Mouse (Mus musculus) cerebral cortex, adult 2 months (tissue): ENCODE results near the gene Cfap61.

Experiments used
- WGBS: fragments of 180-500 bp; shearing (Covaris S2); methylation state at CpG from one replicate; pipeline ENCODE4 v1.1.7; 2018; 5-methylcytosine and 5-hydroxymethylcytosine counted together

The Cfap61 gene

DNA sequence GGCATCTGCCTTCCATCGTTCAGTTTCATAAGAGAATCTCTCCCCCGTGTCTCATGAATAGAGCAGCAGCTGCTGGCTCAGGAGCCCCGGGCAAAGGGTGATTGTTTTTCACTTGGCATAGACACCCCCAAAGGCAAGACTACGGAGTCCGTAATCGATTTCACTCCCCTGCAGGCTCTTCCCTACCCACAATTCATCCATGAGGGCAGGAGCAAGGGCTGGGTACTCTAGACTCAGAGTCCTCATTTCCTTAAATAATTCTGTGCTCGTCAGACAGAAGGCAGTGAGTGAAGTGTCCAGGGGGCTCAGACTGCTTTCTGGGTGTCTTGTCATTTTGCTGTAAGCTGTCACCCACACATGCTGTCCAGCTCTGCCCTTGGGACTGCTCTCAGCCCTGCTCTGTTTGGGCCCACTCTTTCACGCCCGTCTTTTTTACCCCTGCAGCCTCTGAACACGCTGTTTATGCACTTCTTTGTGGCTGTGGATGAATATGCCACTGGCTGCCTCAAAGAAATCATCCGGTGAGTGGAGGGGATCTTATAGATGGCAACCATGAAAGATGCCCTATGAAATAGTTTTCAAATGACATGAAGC lies 15.0 kb downstream of the Cfap61 start:
- 45% methylated on average over 11 of the region's 11 CpGs for WGBS

DNA sequence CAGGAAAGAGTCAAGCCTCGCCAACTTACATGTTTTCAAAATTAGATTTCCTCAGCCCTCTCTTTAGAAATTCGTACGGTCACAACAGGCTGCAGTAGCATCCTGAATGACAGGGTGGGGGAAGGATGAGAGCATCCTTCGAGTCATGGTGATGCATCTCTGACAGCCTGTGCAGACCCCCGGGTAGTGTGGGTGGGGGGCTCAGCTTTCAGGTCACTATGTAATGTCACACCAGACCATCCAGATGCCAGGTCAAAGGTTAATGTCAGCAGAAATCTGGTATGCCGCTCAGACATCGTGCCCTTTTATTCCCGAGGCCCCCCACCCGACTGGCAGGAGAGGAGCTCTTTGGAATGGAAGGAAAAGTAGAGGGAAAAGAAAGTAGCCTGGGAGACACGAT lies 15.7 kb downstream of the Cfap61 start:
- 63% methylated on average over 10 of the region's 10 CpGs for WGBS

DNA sequence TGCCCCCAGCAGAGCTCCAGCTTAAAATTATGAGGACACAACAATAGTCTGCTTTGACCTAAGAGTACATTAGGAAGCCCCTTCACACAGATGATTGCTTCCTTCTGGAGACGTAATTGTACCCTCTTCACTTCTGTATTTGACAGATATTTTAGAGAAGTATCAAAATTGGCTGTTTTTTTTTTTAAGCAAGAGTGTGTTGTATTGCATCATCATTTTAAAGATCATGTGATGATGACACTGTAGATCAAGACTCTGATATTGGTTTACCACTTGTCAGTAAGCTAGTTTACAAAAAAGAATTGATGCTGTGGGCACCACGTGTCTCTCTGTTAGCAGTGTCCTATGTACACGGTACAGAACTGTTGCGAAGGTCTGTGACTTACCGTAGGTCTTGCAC lies 18.1 kb downstream of the Cfap61 start:
- WGBS: 89% methylated on average over 5 of the region's 5 CpGs

DNA sequence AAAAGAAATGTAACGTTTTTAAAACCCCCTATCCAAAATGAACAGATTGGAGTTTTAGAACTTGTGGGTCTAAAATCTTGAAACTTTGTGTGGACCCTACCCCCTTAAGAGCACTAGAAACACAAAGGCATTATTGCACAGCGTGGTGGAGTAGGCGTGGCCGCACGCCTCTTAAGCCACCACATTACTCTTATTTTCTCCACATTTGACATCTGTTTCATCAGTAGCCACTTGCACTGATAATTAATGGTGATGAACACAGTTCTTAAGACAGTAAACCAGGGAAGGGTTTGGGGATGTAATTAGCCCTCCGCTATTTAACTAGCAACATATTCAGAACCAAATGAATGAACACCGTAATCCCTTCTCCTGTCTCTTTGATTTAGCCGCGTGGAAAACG lies 21.3 kb downstream of the Cfap61 start:
- WGBS: 47% methylated on average over 10 of the region's 10 CpGs

DNA sequence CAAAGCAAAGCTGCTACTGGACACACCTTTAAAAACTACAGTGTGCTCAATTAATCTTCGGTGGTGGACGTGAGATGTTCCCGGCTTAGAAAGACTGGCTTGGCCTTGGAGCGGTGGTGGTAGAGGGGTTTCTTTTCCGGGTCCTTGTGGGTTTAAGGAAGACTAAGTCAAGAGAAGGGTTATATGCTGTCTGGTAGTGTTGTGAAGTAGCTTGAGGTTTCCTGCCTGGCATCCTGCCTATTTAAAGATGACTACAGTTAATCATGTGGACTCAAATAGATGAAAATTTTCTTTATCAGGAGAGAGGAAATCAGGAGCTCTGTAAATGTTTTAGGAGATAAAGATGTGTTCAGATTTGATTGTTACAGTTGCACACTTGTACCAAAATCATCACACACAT lies 21.7 kb downstream of the Cfap61 start:
- WGBS: 51% methylated on average over 5 of the region's 5 CpGs

DNA sequence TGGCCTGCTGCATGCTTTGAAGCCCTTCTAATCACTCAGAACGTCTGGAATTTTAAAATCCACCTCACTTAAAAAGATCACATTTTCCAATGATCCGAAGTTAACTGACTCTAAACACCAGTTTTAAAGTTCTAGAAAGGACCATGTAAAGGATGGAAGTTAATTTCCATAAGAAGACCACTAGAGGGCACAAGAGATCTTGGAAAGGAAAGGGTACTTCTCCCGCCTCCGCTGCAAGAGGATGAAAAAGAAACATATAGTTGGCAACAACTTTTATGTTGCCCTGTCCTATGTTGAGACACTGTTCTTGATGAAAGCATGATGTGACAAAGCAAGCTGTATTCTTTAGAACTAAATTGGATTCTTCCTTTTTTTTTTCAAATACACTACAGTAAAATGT lies 22.9 kb downstream of the Cfap61 start:
- WGBS: 5% methylated on average over 4 of the region's 4 CpGs

DNA sequence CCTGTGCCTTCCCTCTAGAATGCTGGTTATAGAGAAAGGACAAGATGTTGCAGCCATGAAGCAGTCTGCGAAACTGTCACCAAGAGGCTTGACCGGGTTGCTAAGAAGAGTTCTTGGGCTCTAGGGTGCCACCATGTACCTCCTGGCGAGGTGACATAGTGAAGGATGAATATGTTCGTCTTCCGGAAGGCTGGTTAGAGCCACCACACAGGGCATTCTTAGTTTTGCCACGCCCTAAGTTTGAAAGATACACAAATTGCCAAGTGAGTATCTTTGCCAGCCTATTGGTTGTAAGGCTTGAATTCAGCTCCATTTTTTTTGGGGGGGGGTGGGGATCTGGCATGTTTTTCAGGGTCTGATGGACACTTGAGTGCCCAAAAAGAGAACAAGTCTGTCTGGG lies 23.5 kb downstream of the Cfap61 start:
- WGBS: 72% methylated on average over 6 of the region's 6 CpGs

DNA sequence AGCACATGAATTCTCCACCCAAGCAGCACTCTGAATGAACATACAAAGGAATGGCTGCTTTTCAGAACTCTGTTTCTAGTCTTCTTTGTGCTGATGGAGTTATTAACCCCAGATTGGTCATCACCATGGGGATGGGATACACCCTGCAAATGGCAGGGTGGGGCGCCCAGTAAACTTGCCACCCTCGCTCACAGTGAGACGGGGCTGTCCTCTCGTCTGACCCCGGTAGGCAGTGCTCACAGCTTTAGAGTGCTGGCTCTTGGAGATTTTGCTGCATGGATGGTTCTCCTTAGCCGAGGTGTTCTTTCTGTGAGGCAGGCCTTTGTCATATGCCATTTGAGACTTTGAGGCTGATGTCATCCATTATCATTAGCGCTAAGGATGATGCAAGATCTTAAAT lies 24.0 kb downstream of the Cfap61 start:
- WGBS: 74% methylated on average over 7 of the region's 7 CpGs

DNA sequence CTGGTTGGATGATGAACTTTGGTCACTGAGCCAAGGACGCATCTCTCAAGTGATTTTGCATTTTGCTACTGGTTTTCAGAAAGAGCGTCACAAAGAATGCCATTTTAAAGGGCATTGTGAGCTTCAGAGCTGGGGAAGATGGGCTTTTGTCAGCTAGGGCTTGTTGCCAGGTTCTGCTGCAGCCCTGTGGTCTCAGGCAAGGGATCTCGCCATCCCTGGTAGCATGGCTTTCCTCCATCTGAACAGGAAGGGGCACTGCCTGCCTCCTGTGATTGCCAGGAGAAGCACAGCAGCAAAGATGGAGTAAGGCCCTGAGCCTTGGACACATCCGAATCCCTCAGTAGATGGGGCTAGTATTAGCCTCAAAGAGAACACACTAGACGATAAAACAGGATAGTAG lies 27.3 kb downstream of the Cfap61 start:
- 81% methylated on average over 5 of the region's 5 CpGs for WGBS

DNA sequence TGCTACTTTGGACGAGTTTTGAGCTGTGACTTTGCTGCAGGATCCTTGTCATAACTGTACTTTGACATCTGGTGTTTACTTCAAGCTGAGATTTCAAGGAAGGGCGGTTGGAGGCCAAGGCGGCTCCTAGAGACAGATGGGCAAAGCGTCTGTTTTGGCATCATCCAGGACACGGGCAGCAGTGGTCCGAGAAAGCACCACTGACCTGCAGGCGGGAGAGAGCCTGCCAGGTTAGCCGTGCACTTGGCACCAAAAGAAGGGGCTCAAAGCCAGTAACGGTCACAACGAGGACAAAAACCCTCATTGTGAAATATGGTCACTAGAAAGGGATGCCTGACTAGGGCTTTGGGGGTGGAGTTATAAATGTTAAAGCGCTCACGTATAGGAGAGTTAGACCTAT lies 36.2 kb downstream of the Cfap61 start:
- 59% methylated on average over 12 of the region's 12 CpGs for WGBS

DNA sequence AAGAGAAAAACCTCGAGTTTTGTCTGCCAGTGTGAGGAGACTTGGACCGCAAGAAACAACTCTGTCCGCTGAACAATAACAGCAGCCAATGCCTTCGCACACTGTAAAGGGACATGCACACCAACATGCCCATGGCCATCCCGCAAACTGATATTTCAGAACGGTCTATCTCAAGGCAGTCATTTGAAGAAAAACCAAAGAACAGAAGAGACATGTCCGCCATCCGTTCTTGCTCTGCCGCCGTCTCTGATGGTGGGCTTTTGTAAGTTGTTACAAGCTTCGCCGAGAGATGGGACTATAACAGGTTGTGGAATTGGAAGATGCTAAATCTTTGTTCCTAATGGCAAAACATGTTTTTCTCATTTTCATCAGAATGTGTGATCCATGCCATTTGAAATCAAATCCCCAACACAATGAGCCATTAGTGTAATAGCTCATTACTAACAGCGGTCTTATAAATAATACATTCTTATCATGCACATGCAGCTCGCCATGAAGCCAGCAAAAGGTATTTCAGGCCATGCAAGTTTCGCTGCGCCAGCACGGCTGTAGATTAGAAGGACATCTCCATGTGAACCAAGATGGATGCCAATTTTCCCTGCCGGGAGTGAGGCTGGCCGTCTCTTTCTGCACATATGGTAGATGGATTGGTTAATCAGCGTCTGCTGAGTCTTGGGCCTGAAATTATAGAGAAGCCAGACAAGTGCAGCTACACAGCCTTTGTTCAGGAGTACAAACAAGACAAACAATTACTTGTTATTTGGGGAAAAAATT lies 36.8 kb downstream of the Cfap61 start:
- 73% methylated on average over 20 of the region's 20 CpGs for WGBS

DNA sequence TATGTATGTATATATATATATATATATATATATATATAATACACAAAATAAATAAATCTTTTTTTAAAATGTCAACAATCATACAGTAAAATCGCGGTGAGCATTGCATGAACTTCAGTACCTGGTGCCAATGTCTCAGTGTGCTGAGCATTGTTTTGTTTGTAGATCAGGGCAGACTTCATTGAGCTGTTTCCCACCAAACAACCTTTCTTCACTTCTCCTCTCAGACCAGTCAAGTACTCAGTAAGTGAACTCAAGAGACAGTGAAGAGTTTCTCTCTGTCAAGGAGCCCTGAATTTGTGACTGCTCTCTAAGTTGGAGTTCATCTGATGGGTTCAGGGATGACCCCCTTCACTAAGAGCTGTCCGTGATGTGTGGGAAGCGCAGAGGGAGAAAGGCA lies 38.0 kb downstream of the Cfap61 start:
- 93% methylated on average over 4 of the region's 4 CpGs for WGBS

DNA sequence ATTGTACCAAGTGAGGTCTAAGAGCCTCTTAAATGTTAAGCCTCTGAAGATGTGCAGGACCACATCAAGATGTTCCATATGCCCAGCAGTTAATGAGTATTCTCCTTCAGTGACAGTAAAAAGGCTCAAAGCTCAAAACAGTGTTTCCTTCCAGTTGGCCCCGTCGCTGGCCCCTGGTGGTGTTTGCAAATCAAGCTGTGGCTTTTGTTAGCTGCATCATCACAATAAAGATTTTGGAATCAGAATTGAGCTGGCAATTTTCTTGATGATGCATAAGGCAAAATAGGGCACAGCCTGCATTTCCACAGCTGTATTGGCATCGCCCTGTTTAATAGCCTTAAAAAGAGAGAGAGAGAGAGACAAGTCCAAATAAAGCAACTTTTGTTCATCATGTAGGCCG lies 45.0 kb downstream of the Cfap61 start:
- WGBS: 75% methylated on average over 4 of the region's 4 CpGs

DNA sequence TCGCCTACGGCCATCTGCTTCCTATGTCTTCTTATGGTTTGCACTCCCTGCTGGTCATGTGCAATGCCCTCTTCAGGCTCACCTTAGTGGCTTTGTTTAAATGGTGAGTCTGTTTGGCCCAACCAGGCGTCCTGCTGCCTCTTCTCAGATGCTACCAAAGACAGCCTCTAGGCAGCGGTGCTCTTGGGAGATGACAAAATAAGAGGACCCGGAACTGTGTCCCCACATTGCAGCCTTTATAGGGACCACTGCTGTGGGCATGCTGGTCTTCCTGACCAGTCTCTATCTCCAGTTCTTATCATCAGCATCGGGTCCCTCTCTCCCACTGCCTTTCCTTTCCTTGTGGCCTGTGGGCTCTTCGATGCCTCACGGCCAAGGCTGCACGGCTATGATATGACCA lies 46.3 kb downstream of the Cfap61 start:
- WGBS: 93% methylated on average over 9 of the region's 9 CpGs

DNA sequence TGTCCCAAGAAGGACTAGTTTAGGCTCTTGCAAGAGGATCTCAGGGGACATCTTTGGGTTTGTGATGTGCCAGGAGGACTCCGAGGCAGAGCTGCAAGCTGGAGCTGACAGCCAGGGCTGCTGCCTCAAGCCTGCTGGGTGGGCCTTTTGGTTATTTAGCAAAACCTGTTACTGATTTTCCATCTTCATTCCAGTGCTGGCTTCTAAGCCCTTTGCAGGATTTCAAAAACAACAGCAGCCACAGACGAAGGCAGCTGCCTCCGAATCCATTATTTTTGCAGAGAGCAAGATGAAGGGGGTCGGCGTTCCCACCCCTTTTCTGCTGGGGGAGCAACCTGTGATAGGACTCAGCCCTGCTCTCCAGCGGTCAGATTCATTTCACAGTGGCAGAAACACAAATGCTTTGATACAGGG lies 47.1 kb downstream of the Cfap61 start:
- WGBS: 70% methylated on average over 6 of the region's 6 CpGs

DNA sequence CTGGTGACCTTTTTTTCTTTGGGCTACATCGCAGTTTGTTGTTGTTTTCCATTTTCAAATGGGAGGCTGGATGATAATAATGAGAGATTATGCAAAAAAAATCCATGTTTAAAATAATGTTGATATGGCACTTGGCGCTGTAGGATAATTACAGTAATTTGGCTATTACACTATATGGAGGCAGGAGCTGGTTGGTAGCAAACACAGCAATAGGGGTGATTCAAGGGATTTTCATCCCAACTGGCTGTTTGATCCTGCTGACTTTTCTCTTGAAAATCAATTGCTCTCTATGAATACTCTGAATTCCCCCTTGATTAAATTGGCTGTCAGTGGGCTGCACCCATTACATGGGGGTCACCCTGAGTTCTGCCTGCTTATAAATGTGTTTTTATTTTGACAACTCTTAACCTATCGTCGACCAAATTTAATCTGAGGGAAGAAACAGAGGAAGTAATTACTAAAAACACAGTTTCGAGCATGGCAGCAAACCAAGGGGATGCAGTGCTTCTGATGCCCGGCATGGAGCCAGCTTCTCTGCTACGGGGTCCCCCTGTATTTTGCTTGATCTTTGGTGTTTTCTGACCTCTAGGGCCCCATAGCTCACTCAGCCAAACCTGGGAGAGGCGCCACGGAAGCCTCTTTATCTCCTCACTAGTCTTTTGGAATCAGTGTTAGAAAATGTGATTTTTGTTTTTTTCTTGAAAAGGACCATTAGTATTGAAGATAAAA lies 47.9 kb downstream of the Cfap61 start:
- 65% methylated on average over 9 of the region's 9 CpGs for WGBS

DNA sequence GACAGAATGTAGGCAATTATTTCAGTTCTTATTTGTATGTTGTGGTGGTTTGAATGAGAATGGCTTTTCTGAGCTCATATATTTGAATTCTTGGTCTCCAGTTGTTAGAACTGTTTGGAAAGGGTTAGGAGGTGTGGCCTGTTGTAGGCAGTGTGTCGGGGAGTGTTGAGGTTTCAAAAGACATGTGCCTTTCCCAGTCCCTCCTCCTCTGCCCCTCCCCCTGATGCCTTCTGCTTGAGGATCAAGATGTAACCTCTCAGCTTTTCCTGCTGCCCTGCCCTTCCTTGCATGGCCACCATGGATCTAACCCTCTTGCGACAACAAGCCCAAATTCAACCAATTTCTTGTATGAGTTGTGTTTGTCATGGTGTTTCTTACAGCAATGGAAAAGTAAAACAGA lies 53.2 kb downstream of the Cfap61 start:
- 73% methylated on average over 2 of the region's 2 CpGs for WGBS

DNA sequence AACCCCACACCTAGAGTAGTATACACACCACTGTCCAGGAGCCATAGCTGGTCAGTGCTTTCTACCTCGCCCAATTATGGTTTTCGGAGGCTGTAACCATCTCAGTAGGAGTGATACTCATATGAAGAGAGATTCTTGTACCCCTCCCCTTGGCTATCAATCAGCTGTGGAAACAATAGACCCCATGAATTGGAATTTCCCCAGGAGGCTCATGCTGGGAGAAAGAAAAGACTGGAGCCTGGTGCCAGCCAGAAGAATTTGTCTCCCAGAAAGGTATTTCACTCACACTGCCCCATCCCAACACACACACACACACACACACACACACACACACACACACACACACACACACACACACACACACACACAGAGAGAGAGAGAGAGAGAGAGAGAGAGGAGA lies 55.9 kb downstream of the Cfap61 start:
- WGBS: 77% methylated on average over 2 of the region's 2 CpGs

DNA sequence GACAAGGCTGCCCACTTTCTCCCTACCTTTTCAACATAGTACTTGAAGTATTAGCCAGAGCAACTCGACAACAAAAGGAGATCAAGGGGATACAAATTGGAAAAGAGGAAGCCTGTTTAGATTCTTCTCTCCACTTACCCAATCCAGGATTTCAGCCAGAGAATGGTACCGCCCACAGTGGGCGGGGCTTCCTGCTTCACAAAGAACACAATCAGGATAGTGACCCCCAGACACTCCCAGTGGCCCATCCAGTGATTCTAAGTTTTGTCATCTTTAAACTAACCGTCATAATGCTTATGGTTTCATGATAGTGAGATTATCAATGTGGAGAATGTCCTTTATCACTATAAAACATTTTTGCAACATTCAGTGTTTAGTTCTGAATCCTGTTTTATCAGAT lies 61.9 kb downstream of the Cfap61 start:
- 67% methylated on average over 4 of the region's 4 CpGs for WGBS

DNA sequence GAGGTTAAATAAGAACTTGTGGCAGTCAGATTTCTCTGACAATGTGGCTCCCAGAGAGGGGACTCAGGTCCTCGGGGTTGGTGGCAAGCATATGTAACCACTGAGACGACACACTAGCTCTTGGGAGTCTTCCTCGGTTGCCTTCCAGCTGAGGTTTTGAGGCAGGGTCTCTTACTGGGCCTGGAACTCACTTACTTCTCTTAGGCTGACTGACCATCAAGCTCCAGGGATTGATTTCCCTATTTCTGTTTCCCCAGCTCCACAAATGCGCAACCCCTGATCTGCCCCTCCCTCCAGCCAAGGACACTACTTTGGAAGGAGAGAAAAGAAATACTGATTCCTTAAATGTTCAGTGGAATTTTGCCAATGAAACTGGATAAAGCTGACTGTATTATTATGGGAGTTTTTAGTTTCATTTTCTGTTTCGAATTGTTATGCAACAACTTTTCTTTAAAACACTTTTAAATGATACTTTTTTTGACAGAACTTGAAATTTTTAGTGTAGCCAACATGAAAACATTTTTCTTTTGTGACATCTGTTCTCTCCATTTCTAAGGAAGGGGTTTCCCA lies 63.5 kb downstream of the Cfap61 start:
- 78% methylated on average over 5 of the region's 5 CpGs for WGBS

DNA sequence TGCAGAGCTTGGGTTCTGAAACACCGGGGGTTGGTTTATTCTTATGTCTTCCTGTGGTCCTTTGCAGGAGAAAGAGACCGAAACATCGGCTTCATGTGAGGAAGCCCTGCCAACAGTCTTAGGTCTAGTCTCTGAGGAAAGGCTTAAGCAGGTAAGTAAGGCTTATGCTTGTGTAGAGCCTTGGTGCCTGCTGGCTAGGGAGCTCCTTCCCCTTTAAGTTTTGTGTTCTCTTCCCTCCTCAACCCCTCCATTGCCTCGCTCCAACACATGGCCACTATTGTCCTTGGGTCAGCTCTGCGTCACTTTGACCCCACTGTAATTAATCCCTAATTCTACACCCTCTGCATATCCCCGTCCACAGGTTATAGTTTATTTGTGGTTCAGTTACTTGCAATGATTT lies 74.2 kb downstream of the Cfap61 start:
- 95% methylated on average over 6 of the region's 6 CpGs for WGBS

DNA sequence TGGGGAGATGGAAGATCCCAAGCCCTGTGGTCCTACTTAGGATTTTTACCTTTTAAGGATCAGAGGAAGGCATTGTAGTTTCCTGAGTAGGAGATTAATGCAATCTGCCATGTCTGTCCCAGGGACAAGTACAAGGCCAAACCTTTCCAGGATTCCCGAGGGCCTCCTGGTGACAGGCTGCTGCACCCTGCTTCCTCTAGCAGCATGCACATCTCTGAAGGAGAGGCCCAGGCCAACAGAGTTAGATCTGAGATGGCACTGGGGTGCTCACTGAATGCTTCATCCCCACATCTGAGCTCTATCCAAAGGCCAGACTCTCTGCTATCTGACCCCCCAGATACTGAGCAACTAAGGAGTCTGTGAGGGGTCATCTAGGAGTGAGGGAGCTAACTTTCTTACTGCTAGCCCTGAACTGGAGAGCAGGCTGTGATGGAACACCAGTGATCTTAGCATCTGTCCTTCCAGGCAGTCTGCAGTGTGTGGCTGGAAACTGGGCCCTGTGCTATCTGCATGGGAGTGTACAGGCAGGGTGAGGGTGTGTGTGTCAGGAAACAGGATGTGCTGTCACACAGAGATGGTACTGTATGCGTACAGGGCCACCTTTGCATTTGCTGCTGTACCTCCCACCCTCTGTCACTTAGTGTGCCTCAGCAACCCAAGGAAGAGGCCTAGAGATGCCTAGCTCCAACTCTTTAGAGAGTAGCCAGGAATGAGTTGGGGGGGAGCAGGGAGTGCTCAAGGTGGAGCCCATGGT lies 75.2 kb downstream of the Cfap61 start:
- 90% methylated on average over 2 of the region's 2 CpGs for WGBS
